Mouse (Mus musculus): Measurements from ENCODE around the gene 4930442H23Rik. TPM values are rescaled to one million over a fixed set of nuclear protein-coding genes. Genes with fewer than 3 reads are reported as not detected.

Gene 4930442H23Rik
- polyA plus RNA-seq, 1 experiment from 2014 or later: not detected

DNA sequence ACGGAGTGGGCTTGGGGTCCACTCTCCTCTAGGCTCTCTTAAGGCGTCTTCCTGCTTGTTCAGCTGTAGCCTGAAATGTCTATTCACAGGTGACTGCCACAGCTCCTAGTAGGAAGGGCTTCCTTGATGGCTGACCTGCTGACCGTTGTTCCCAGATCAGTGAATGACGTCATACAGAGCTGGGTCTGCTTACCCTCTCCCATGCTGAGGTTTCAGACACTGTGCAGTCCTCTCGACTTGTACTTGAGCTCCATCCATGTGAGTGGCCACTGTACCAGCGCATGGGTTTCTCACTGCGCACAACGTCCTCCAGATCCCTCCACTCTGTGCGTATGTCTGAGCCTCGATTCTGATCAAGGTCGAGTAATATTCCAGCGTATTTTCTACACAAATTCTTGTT, 31.0 kb downstream of the 4930442H23Rik start:
- no peaks in the 10 kb centered on the region for H3K27me3 ChIP-seq (replicated peaks)
- no peaks in the 10 kb centered on the region for H3K4me1 ChIP-seq
- 77% methylated on average over 12 of the region's 12 CpGs for WGBS
- no peak overlapping the region for H3K27ac ChIP-seq
- H3K9ac ChIP-seq: no peak overlapping the region
- H3K4me2 ChIP-seq (replicated peaks): no peak overlapping the region
- H3K4me3 ChIP-seq: no peak overlapping the region
- ATAC-seq (ENCODE audit: low FRiP score, low read depth): no peak
- peaks cover 83% of the 10 kb centered on the region for H3K36me3 ChIP-seq
- no peaks in the 10 kb centered on the region for H3K9me3 ChIP-seq

DNA sequence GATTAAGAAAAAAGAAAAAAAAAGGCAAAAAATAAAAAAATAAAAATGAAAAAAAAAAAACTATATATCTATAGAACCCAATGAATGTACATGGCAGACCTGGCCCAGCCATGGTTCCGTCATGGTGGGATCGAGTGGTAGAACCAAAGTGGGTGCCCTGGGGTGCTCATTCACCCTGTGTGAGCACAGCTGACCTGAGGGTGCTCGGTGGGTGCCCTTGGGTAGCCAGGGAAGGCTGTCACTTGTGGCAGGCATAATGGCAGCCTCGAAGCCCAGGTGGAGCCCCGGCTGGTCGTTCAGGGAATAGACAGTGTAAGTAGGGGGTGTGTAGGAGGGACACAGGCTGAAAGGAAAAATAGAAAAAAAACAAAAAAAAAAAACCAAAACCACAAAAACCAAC, 32.4 kb downstream of the 4930442H23Rik start:
- Histone ChIP-seq H3K4me1 (no peaks in the 10 kb centered on the region), H3K27ac (no peak overlapping the region), H3K4me2 (replicated peaks) (no peak overlapping the region), H3K9me3 (no peaks in the 10 kb centered on the region), H3K27me3 (replicated peaks) (no peaks in the 10 kb centered on the region), H3K9ac (no peak overlapping the region), H3K36me3 (peaks cover 83% of the 10 kb centered on the region), H3K4me3 (no peak overlapping the region)
- ATAC-seq (ENCODE audit: low FRiP score, low read depth): no peak
- WGBS: 74% methylated on average over 6 of the region's 6 CpGs

DNA sequence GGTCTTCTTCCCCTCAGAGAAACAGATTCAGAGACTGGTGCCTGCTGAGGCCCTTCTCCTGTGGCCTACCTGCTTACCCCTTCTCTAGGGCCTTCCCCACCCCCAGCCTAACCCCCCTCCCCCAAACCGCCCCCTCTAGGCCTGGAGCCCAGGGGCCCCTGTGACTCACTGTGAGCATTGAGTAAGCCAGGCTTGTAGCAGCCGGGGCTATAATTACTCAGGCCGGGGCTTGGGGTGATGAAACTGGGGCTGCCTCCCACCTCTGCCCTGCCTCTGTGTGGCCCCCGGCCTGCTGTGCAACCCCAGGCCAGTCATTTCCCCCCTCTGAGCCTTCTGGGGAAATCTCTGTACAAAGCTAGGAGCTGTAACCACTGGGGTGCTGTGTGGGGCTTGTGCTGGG, 37.4 kb downstream of the 4930442H23Rik start:
- Histone ChIP-seq H3K4me3 (no peak overlapping the region), H3K9ac (no peak overlapping the region), H3K4me1 (peaks cover 23% of the 10 kb centered on the region), H3K9me3 (no peaks in the 10 kb centered on the region), H3K36me3 (peaks cover 74% of the 10 kb centered on the region), H3K4me2 (replicated peaks) (no peak overlapping the region), H3K27me3 (replicated peaks) (no peaks in the 10 kb centered on the region), H3K27ac (no peak overlapping the region)
- WGBS: 95% methylated on average over 4 of the region's 4 CpGs
- ATAC-seq (ENCODE audit: low FRiP score, low read depth): no peak

DNA sequence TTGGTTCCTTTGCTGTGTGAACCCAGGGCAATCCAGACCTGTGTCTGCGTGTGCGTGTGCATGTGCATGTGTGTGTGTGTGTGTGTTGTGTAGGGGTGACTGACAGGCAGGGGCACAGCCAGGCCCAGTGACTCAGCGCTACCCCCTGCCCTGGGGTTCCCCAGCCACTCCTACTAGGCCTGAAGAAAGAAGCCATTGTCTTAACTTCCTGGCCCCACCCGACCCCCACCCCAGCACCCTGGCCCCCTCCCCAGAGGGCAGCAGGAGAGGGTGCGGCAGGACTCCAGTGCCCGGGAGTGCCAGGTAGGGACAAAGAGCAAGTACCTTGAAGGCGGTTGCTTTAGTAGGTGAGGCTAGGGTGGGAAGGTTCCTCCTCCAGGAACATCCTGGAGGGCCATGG, 37.9 kb downstream of the 4930442H23Rik start:
- 94% methylated on average over 7 of the region's 7 CpGs for WGBS
- Histone ChIP-seq H3K4me2 (replicated peaks) (no peak overlapping the region), H3K4me3 (no peak overlapping the region), H3K27ac (no peak overlapping the region), H3K27me3 (replicated peaks) (no peaks in the 10 kb centered on the region), H3K9me3 (no peaks in the 10 kb centered on the region), H3K4me1 (peaks cover 28% of the 10 kb centered on the region), H3K36me3 (peaks cover 74% of the 10 kb centered on the region), H3K9ac (no peak overlapping the region)
- ATAC-seq (ENCODE audit: low FRiP score, low read depth): no peak

DNA sequence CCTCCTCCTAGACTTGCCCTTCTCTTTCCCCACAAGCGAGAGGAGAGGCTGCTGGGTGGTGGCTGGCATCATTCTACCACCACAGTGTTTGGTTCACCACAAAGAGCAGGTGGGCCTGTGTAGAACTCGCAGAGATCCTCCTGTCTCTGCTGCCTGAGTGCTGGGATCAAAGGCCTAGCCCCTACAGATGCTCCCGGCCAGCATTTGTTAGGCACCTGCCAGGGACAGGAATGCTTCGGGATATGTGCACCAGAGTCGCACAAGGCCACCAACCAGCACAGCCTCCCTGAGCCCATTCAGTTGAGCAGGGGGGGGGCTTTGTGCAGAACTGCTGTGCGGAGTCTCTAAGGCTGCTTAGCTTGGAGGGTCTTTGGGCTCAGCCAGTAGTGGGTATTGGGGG, 38.3 kb downstream of the 4930442H23Rik start:
- H3K4me3 ChIP-seq: no peak overlapping the region
- peaks cover 70% of the 10 kb centered on the region for H3K36me3 ChIP-seq
- H3K4me2 ChIP-seq (replicated peaks): no peak overlapping the region
- H3K4me1 ChIP-seq: peaks cover 33% of the 10 kb centered on the region
- 95% methylated on average over 6 of the region's 6 CpGs for WGBS
- no peaks in the 10 kb centered on the region for H3K27me3 ChIP-seq (replicated peaks)
- H3K9me3 ChIP-seq: no peaks in the 10 kb centered on the region
- no peak for ATAC-seq (ENCODE audit: low FRiP score, low read depth)
- no peak overlapping the region for H3K27ac ChIP-seq
- H3K9ac ChIP-seq: no peak overlapping the region

DNA sequence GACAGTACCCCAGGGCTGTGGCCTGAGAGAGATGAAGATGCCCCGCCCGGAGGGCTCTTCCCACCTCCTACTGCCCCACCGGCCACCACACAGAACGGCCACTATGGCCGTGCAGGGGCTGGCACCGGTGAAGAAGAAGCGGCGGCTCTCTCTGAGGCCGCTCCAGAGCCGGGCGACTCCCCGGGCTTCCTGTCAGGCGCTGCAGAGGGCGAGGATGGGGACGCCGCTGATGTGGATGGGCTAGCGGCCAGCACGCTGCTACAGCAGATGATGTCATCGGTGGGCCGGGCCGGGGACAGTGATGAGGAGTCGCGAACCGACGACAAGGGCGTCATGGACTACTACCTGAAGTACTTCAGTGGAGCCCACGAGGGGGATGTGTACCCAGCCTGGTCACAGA, 39.0 kb downstream of the 4930442H23Rik start:
- 92% methylated on average over 27 of the region's 27 CpGs for WGBS
- Histone ChIP-seq H3K27me3 (replicated peaks) (no peaks in the 10 kb centered on the region), H3K4me3 (no peak overlapping the region), H3K9ac (no peak overlapping the region), H3K27ac (no peak overlapping the region), H3K36me3 (peaks cover 64% of the 10 kb centered on the region), H3K4me2 (replicated peaks) (no peak overlapping the region), H3K9me3 (no peaks in the 10 kb centered on the region), H3K4me1 (peaks cover 39% of the 10 kb centered on the region)
- no peak for ATAC-seq (ENCODE audit: low FRiP score, low read depth)

DNA sequence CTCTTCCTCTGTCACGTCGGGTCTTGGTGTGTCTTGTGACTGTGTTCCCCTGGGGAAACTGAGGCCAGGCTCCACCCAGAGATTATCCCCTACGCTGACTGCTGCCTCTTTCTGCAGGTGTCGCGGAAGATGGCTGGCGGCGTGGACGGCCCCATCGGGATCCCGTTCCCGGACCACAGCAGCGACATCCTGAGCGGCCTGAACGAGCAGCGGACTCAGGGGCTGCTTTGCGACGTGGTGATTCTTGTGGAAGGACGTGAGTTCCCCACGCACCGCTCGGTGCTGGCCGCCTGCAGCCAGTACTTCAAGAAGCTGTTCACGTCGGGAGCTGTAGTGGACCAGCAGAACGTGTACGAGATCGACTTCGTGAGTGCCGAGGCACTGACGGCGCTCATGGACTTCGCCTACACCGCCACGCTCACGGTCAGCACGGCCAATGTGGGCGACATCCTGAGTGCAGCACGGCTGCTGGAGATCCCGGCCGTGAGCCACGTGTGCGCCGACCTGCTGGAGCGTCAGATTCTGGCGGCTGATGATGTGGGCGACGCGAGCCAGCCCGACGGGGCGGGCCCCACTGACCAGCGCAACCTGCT, 39.7 kb downstream of the 4930442H23Rik start:
- H3K9me3 ChIP-seq: no peaks in the 10 kb centered on the region
- H3K36me3 ChIP-seq: peaks cover 57% of the 10 kb centered on the region
- no peaks in the 10 kb centered on the region for H3K27me3 ChIP-seq (replicated peaks)
- peaks cover 46% of the 10 kb centered on the region for H3K4me1 ChIP-seq
- no peak for ATAC-seq (ENCODE audit: low FRiP score, low read depth)
- WGBS: 95% methylated on average over 52 of the region's 52 CpGs
- no peak overlapping the region for H3K4me2 ChIP-seq (replicated peaks)
- no peak overlapping the region for H3K9ac ChIP-seq
- H3K4me3 ChIP-seq: no peak overlapping the region
- H3K27ac ChIP-seq: no peak overlapping the region

DNA sequence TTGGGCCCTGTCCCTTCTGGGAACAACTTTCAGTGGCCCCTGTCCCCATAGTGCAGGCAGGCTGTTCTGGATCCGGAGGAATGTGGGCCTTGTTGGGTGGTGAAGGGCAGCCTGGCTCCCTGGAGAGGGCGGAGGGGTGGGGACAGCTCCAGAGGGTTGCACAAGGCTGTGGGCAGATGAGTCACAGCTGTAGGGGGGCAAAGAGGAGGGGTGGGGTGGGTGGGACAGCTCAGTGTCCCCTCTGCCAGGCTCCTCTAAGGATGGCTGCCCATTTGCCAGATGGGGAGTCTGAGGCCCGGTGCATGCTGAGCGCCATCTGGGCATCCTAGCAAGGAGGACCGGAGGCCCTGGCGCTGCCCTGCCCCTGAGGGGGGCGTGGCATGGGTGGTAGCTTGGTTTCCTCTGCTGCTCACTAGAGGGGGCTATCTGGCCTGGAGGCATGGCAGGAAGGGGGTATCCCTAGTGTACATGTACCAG, 40.5 kb downstream of the 4930442H23Rik start:
- H3K4me2 ChIP-seq (replicated peaks): no peak overlapping the region
- no peak overlapping the region for H3K27ac ChIP-seq
- H3K9ac ChIP-seq: no peak overlapping the region
- no peaks in the 10 kb centered on the region for H3K9me3 ChIP-seq
- H3K36me3 ChIP-seq: peaks cover 50% of the 10 kb centered on the region
- peaks cover 54% of the 10 kb centered on the region for H3K4me1 ChIP-seq
- no peak for ATAC-seq (ENCODE audit: low FRiP score, low read depth)
- H3K4me3 ChIP-seq: no peak overlapping the region
- 91% methylated on average over 7 of the region's 7 CpGs for WGBS
- H3K27me3 ChIP-seq (replicated peaks): no peaks in the 10 kb centered on the region

DNA sequence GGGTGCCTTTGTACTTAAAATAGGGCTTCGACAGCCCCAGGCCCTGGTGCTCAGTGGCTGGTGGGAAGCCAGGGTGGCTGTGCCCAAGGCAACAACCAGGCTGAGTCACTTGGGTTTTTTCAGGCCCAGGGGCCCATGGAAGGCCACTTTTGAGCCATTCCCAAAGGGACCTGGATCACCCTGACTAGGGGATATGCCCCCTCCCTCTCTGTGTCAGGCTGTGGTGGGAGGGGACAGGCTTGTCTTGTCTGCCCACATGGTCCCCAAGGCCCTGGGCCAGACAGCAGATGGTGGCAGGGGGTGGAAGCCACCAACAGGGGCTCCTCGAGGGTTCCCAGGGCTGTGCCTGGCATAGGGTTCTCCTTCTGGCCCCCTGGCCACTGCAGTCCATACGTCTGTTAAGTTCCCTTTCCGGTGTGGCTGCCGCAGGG, 41.1 kb downstream of the 4930442H23Rik start:
- 0 out of 2 replicates have a peak overlapping the region, but pooled peaks have one; percentile 33 for H3K9ac ChIP-seq
- H3K4me3 ChIP-seq: no peak overlapping the region
- ATAC-seq (ENCODE audit: low FRiP score, low read depth): no peak
- no peaks in the 10 kb centered on the region for H3K27me3 ChIP-seq (replicated peaks)
- peaks cover 43% of the 10 kb centered on the region for H3K36me3 ChIP-seq
- peaks cover 57% of the 10 kb centered on the region for H3K4me1 ChIP-seq
- 72% methylated on average over 5 of the region's 5 CpGs for WGBS
- H3K9me3 ChIP-seq: no peaks in the 10 kb centered on the region
- no peak overlapping the region for H3K27ac ChIP-seq
- peak overlapping the region; percentile 99 for H3K4me2 ChIP-seq (replicated peaks)

DNA sequence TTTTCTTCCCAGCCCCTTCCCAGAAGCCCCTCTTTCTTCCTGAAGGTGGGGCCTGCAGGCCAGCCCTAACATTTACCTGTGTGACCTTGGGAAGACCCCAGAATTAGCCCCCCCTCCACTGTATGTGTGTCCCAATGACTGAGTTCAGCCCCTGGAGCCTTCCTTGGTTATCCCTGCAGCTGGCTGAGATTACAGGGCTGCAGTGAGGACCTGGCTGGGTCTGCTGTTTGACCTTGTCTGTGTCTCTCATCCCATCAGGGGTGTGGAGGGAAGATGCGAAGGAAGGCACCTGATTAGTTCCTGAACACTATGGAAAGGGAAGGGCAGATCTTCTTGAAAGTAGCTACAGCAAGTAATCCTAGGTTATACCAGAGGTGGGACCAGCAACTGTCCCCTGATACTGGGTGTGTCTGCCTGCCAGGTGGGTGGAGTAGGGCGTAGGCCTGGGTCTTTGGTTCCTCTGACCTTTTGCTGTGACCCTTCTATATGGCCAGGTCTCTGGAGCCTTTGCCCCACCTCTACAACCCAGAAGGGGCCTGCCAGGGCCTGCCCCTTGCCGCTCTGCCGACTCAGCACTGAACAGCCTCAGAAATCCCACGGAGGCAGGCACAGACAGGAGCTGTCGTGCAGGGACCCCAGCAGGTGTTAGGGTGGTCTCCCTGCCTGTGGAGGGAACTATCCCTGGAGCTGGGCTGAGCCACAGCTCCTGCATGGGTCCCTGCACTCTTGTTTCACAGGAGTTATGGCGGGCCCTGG, 42.0 kb downstream of the 4930442H23Rik start:
- H3K4me3 ChIP-seq: no peak overlapping the region
- peak overlapping the region; percentile 41 for H3K9ac ChIP-seq
- peaks cover 34% of the 10 kb centered on the region for H3K36me3 ChIP-seq
- H3K27me3 ChIP-seq (replicated peaks): no peaks in the 10 kb centered on the region
- H3K9me3 ChIP-seq: no peaks in the 10 kb centered on the region
- peaks cover 57% of the 10 kb centered on the region for H3K4me1 ChIP-seq
- no peak for ATAC-seq (ENCODE audit: low FRiP score, low read depth)
- H3K4me2 ChIP-seq (replicated peaks): peak overlapping the region; percentile 99
- H3K27ac ChIP-seq: no peak overlapping the region
- WGBS: 85% methylated on average over 7 of the region's 7 CpGs

DNA sequence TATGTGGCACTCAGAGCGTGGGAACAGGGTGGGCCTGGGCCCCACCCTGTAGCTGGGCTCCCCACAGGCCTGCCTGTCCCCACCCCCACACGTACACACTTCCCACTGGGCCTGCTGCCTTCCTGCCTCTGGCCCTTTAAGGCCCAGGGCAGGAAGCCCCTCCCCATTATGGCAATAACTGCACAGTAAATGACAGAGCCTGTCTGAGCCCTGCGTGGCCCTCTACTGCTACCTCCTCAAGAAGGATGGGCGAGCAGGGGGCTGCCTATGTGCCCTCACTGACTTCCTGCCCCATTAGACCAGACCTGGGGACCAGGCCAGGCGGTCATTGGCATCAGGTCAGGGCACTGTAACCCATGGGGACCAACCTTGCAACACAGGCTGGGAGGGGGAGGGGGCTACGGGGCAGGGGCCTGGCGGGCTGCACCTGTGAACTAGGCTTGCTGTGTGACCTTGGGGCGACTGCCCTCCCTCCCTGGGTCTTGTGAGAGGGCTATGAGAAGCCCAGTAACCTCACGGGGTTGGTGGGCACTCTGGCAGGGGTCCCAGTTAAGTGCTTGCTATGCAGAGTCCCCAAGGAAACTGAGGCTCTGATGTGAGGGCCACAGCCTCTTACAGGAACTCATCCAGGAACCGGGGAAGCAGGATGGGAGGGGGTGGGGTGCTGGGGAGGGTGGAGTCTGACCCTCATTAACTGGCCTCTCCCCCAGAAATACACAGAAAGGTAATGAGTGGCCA, 42.8 kb downstream of the 4930442H23Rik start:
- 68% methylated on average over 10 of the region's 10 CpGs for WGBS

DNA sequence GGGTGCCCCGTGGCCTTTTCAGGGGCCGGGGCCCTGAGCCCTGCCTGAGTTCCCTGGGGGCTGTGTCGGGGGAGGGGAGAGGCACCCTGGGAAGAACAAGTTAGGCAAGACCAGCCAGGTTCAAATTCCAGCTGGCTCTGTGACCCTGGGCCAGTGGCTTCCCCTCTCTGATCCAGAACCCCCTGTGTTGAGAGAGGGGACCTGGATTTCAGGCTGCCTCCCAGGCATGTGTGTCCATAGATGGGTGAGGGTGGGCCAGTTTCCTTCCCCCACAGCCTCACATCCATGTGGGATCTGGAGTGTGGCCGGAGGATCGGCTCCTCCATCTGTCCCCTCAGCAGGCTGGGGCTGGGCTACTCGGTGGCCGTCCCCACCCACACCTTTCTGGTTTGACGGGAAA, 43.6 kb downstream of the 4930442H23Rik start:
- ATAC-seq (ENCODE audit: low FRiP score, low read depth): no peak
- H3K4me1 ChIP-seq: peaks cover 62% of the 10 kb centered on the region
- peak overlapping the region; percentile 99 for H3K4me2 ChIP-seq (replicated peaks)
- 60% methylated on average over 8 of the region's 8 CpGs for WGBS
- H3K27me3 ChIP-seq (replicated peaks): peaks cover 11% of the 10 kb centered on the region
- H3K9me3 ChIP-seq: no peaks in the 10 kb centered on the region
- no peak overlapping the region for H3K4me3 ChIP-seq
- no peak overlapping the region for H3K27ac ChIP-seq
- H3K9ac ChIP-seq: peak overlapping the region; percentile 41; the same call in 1 of the 2 replicates
- H3K36me3 ChIP-seq: peaks cover 18% of the 10 kb centered on the region

More for the DNA sequence above, 42.8 kb downstream of the 4930442H23Rik start:
- Histone ChIP-seq H3K27me3 (replicated peaks) (peaks cover 2% of the 10 kb centered on the region), H3K4me3 (no peak overlapping the region), H3K36me3 (peaks cover 27% of the 10 kb centered on the region), H3K9me3 (no peaks in the 10 kb centered on the region), H3K27ac (no peak overlapping the region), H3K4me1 (peaks cover 59% of the 10 kb centered on the region), H3K4me2 (replicated peaks) (peak overlapping the region; percentile 99), H3K9ac (peak overlapping the region; percentile 41; the same call in 1 of the 2 replicates)
- no peak for ATAC-seq (ENCODE audit: low FRiP score, low read depth)
